Mouse (Mus musculus): ENCODE data around the gene Cenpp.
"Not testable (repeated sequence)": the region's sequence is repeated elsewhere in the genome, so short reads cannot be mapped to it uniquely, and the experiment has no call there.

The Cenpp gene

DNA sequence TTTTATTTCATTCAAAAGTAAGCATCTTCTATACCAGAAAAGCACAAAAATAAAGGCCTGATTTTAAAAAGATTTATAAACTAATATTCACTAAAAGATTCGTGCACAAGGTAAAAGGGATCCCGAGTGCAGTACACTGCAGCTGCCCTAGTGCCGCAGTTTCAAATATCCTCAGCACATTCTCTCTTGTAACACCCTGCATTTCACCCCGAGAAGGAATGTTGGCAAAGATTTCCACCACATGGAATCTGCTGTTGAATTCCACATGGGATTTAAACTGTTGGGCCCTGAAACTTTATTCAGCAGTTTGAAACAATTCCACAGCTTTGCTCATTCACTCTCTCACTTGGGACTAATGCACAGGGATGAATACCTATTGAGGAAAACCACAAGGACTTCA, 44.9 kb downstream of the Cenpp start, which contains the start of gene Ogn:
TSS of gene Ogn (plus strand) at position 333 of the 400 bp plus-strand sequence.
- DNase-seq (ENCODE audit: low read depth, low spot score) = no peak

GRCm38 (mm10) chr13:49603603-49604002, 49.0 kb downstream of the Cenpp start:
- DNase-seq (ENCODE audit: low read depth, low spot score) = no peak

DNA sequence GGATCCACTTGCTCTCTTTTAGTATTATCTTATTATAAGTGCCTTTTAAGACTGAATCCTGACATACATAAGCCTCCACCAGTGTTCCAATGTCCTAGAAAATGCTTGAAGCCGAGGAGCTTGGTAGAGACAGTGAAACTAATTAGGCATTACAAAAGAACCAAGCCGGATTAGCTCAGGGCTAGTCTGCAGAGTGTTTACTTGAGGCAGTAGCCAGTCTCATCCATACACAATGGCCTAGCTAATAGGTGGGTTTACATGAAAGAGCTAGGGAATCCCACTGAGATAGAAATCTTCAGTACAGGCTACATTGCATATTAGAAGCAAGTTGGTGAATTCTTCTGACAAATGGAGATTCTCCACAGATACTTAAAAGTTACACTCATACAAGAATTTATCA, 50.0 kb downstream of the Cenpp start:
- DNase-seq (ENCODE audit: low read depth, low spot score) = not testable (repeated sequence)

- DNase-seq (ENCODE audit: low read depth, low spot score) = no peak
Observed at GRCm38 (mm10) chr13:49586062-49586461, 66.5 kb downstream of the Cenpp start.

- no peak for DNase-seq (ENCODE audit: low read depth, low spot score)
Observed at GRCm38 (mm10) chr13:49584307-49585005, 68.1 kb downstream of the Cenpp start.

- DNase-seq (ENCODE audit: low read depth, low spot score) = no peak
Observed at GRCm38 (mm10) chr13:49583859-49584258, 68.7 kb downstream of the Cenpp start.

- no peak for DNase-seq (ENCODE audit: low read depth, low spot score)
Observed at GRCm38 (mm10) chr13:49581541-49582530, 70.7 kb downstream of the Cenpp start, which contains the start of gene Omd. Omd (plus strand) TSS chr13:49582462.

GRCm38 (mm10) chr13:49571418-49571817, 81.2 kb downstream of the Cenpp start:
- DNase-seq (ENCODE audit: low read depth, low spot score) = no peak

GRCm38 (mm10) chr13:49570371-49570770, 82.2 kb downstream of the Cenpp start:
- no peak for DNase-seq (ENCODE audit: low read depth, low spot score)

DNA sequence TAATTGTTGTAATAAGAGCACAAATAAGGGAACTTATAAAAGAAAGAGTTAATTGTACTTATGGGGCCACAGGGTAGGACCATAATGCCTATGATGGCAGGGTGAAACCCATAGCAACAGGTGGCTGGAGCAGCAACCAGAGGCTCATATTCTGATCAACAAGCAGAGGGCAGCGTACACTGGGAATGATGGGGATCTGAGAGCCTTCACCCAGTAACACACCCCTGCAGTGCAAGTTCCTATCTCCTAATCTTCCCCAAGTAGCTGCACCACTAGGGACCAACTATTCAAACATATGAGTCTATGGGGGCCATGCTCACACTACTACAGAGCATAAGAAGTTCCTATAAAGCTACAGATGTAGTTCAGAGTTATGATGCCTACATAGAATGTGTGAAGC, 88.2 kb downstream of the Cenpp start:
- DNase-seq (ENCODE audit: low read depth, low spot score) = no peak

GRCm38 (mm10) chr13:49560886-49561285, 91.7 kb downstream of the Cenpp start:
- DNase-seq (ENCODE audit: low read depth, low spot score) = no peak

GRCm38 (mm10) chr13:49559185-49559584, 93.4 kb downstream of the Cenpp start:
- DNase-seq (ENCODE audit: low read depth, low spot score) = peak; percentile 59

DNA sequence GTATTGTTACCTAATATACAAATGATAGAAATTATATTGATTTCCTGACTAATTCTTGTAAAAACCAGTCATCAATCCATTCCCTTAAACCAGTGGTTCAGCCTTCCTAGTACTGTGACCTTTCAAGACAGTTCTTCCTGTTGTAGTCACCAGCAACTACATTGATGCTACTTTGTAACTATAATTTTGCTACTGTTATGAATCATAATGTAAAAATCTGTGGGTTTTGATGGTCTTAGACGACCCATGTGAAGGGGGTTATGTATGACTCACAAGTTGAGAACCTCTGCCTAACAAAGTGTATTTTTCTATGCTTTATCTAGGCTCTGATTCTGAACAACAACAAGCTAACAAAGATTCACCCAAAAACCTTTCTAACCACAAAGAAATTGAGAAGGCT, 95.7 kb downstream of the Cenpp start:
- peak; percentile 29 for DNase-seq (ENCODE audit: low read depth, low spot score)

- peak; percentile 5 for DNase-seq (ENCODE audit: low read depth, low spot score)
Observed at GRCm38 (mm10) chr13:49556203-49556602, 96.4 kb downstream of the Cenpp start.

DNA sequence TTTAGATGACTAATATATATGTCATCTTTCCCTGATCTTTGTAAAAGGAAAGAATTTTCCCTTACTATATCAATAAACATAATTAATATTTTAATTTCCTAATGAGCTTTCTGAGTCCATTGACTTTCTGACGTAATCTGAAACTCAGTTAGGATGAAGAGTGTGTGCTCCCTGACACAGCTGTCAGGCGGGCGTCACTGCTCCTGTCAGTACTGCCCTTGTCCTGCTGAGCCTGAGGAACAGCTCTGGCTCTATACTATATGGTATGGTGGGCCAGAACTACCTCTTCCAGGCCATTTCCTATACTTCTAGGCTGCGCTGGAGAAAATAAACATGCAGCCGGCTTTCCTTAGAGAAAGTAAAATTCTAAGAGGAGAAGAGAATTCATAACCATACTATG, 98.1 kb downstream of the Cenpp start:
- no peak for DNase-seq (ENCODE audit: low read depth, low spot score)

DNA sequence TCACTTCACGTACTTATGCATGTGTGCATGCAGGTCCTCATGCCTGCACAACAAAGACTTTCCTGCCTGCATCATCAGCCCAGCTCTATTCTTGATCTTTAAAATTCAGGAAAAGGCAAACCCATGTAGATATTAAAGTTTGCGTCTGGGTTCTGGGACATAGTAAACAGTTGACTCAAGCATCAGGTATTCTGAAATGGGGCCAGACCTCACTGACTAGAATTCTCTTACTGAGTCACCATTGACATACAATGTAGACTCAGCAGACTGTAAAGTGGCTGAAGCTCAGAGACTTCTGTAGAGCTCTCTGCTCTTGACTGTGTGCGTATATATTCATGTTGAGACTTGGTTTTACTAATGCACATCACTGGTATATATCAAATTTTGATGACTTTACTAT, 103.0 kb downstream of the Cenpp start:
- DNase-seq (ENCODE audit: low read depth, low spot score) = no peak

- no peak for DNase-seq (ENCODE audit: low read depth, low spot score)
Observed at GRCm38 (mm10) chr13:49547563-49548150, 104.9 kb downstream of the Cenpp start.

- no peak for DNase-seq (ENCODE audit: low read depth, low spot score)
Observed at GRCm38 (mm10) chr13:49546517-49546916, 106.1 kb downstream of the Cenpp start.

GRCm38 (mm10) chr13:49545646-49546045, 106.9 kb downstream of the Cenpp start:
- no peak for DNase-seq (ENCODE audit: low read depth, low spot score)

- DNase-seq (ENCODE audit: low read depth, low spot score) = no peak
Observed at GRCm38 (mm10) chr13:49544279-49544678, 108.3 kb downstream of the Cenpp start, which contains the start of gene Aspn. Aspn (plus strand) TSS chr13:49544443.

GRCm38 (mm10) chr13:49538693-49539092, 113.9 kb downstream of the Cenpp start:
- DNase-seq (ENCODE audit: low read depth, low spot score) = no peak

DNA sequence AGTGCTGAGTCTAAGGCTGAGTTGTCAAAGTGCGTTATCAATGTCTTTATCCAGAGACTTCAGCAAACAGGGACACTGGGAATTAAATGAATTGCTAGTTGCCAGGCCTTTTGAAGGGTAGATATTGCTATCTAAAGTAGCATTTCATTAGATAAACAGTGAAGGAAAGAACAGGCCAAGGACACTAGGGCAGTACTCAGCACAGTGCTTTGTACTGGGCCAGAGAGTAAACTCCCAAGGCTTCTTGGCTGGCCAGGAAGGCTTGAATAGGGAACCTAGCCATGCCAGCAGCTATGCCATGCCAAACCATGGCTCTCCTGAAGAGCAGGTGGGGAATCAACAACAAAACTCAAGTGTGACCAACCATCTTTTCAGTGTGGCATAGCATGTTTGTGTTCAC, 115.6 kb downstream of the Cenpp start:
- no peak for DNase-seq (ENCODE audit: low read depth, low spot score)

All from CD4-positive, CD25-positive, alpha-beta regulatory T cell, adult 2 months (primary cell).